Mouse (Mus musculus) midbrain, postnatal 0 days (tissue): ENCODE results near the gene Tmtc4. TPM values are rescaled to one million over a fixed set of nuclear protein-coding genes. Genes with fewer than 3 reads are reported as not detected.

Experiments
- ATAC-seq: fragments of 200-750 bp; cut with Nextera tagmentation; 2 replicates; pipeline ENCODE4 v1.8.0; 2017; ENCODE audit warnings: moderate number of reproducible peaks, mild to moderate bottlenecking, moderate TSS enrichment, moderate library complexity; ENCODE audit not compliant: low FRiP score
- DNase-seq: peaks from one replicate; pipeline ENCODE4 v3.0.0-alpha.2; 2015; ENCODE audit warnings: low spot score
- H3K27ac ChIP-seq: fragments of 300-500 bp; sonication (generic); 2 replicates; pipeline ENCODE4 v1.5.1; 2014; ENCODE audit warnings: low read depth, mild to moderate bottlenecking, low read length, mixed read lengths
- H3K27me3 ChIP-seq: fragments of 300-500 bp; sonication (generic); 2 replicates; pipeline ENCODE4 v1.6.1; 2014; ENCODE audit warnings: low read length, control low read depth, mixed read lengths; ENCODE audit not compliant: insufficient read depth
- H3K36me3 ChIP-seq: fragments of 300-500 bp; sonication (generic); 2 replicates; pipeline ENCODE4 v1.6.1; 2014; ENCODE audit warnings: low read length, control low read depth, mixed read lengths; ENCODE audit not compliant: insufficient read depth
- H3K4me1 ChIP-seq: fragments of 300-500 bp; sonication (generic); 2 replicates; pipeline ENCODE4 v1.6.1; 2014; ENCODE audit warnings: mild to moderate bottlenecking, control low read depth, antibody characterized with exemption, low read length, mixed read lengths; ENCODE audit not compliant: insufficient read depth
- H3K4me2 ChIP-seq: fragments of 300-500 bp; sonication (generic); 2 replicates; pipeline ENCODE4 v1.6.1; 2014; ENCODE audit warnings: low read depth, mild to moderate bottlenecking, low read length, mixed read lengths; ENCODE audit not compliant: poor library complexity, severe bottlenecking
- H3K4me3 ChIP-seq: fragments of 300-500 bp; sonication (generic); 2 replicates; pipeline ENCODE4 v1.5.1; 2014; ENCODE audit warnings: low read depth, mild to moderate bottlenecking, low read length, moderate library complexity
- H3K9ac ChIP-seq: fragments of 300-500 bp; sonication (generic); replicated peaks from 2 replicates; pipeline ENCODE4 v1.6.1; 2014; ENCODE audit warnings: mild to moderate bottlenecking, low read length, moderate library complexity, mixed read lengths; ENCODE audit not compliant: poor library complexity, severe bottlenecking
- H3K9me3 ChIP-seq: fragments of 300-500 bp; sonication (generic); 2 replicates; pipeline ENCODE4 v1.6.1; 2016; ENCODE audit warnings: low read length, control low read depth
- CTCF ChIP-seq: IDR thresholded peaks from 2 replicates; pipeline ENCODE4 v1.5.1; 2016; ENCODE audit warnings: antibody characterized with exemption, mild to moderate bottlenecking
- WGBS: fragments of 180-500 bp; shearing (Covaris S2); extraction: QIAGEN DNeasy Blood & Tissue Kit; methylation state at CpG from one replicate; pipeline ENCODE4 v1.1.7; 2014; 5-methylcytosine and 5-hydroxymethylcytosine counted together
- polyA plus RNA-seq: library from polyadenylated mRNA; unstranded; fragments of >200 nt; fragmentation: Nextera tagmentation; extraction: Ambion mirVana; gene quantifications from 2 replicates; pipeline ENCODE4 v1.2.1, GENCODE M21; 2015
- total RNA-seq: library from RNA; depleted of rRNA; stranded (reverse); fragments of >200 nt; gene quantifications from 2 replicates; pipeline ENCODE4 v1.2.3, GENCODE M21; 2014

The Tmtc4 gene
- total and polyA plus RNA-seq, 2 experiments from 2014 or later = 32.9 to 79.5 TPM

DNA sequence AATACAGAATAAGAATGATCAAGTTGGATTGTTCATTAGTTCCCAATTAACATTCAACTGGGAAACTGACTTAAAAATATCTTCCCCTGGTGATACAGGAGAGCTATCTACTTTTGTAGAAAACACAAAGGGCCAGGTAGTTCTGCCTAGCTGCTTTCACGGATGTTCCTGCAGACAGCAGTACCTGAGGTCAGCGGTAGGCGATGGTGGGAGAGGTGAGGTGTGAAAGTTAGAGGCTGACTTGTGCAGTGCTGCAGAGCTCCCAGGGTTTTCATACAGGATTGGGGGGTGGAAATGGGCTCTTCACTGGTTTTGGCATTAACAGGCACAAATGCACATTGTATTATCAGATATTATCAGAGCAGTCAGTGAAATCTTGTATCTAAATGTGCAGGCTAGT is 106.0 kb downstream of the Tmtc4 start:
- ATAC-seq = no peak
- TF ChIP-seq CTCF = no peak
- no peak overlapping the region for H3K9ac ChIP-seq
- H3K27ac ChIP-seq = no peak overlapping the region
- no peaks in the 10 kb centered on the region for H3K9me3 ChIP-seq
- H3K4me3 ChIP-seq = no peak overlapping the region
- no peaks in the 10 kb centered on the region for H3K36me3 ChIP-seq
- 0 out of 2 replicates have a peak, but pooled peaks cover 7% of the 10 kb centered on the region for H3K4me1 ChIP-seq
- DNase-seq = no peak
- no peaks in the 10 kb centered on the region for H3K27me3 ChIP-seq
- 92% methylated on average over 3 of the region's 3 CpGs for WGBS
- no peak overlapping the region for H3K4me2 ChIP-seq

DNA sequence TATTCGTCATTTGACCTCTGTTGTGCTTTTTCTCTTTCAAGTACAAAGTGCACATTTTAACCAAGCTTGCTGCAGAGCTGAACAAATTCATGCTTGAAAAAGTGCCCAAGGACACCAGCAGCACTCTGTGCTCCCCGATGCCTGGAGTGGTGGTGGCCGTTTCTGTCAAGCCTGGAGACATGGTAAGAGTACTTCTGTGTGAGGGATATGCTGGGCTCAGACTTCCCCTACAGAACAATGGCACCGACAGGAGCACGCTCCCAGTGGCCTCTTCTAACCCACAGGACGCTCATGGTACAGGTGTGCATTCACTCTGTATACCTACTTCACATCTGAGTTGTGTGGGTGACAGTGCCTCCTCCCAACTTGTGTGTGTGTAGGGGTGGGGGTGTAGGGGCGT is 107.1 kb downstream of the Tmtc4 start:
- no peak overlapping the region for H3K4me2 ChIP-seq
- H3K4me1 ChIP-seq = no peaks in the 10 kb centered on the region
- H3K36me3 ChIP-seq = no peaks in the 10 kb centered on the region
- no peak overlapping the region for H3K9ac ChIP-seq
- ATAC-seq (no peak), DNase-seq (no peak)
- no peaks in the 10 kb centered on the region for H3K27me3 ChIP-seq
- H3K4me3 ChIP-seq = no peak overlapping the region
- H3K27ac ChIP-seq = no peak overlapping the region
- WGBS = 58% methylated on average over 7 of the region's 7 CpGs
- no peak for TF ChIP-seq CTCF
- no peaks in the 10 kb centered on the region for H3K9me3 ChIP-seq

DNA sequence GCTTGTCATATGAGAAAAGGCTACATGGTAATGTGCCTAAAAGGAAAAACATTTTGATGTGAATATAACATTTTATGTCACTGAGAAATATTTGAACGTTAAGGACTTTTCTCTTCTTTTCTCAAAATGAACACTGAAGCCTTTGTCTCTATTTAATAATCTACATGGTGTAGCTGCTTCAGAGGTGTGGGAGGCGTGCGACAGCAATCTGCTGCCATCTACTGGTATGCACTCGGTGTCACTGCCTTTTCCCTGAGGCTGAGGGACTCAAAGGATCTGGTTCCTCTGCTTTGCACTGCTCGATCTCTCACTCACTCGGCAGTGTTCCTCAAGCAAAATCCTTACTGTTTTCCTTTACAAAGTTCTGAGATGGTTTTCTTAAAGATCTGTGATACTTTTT is 107.7 kb downstream of the Tmtc4 start:
- DNase-seq = peak; percentile 93
- Histone ChIP-seq H3K27me3 (no peaks in the 10 kb centered on the region), H3K4me2 (no peak overlapping the region), H3K4me3 (no peak overlapping the region), H3K9ac (no peak overlapping the region), H3K27ac (no peak overlapping the region), H3K9me3 (no peaks in the 10 kb centered on the region), H3K4me1 (no peaks in the 10 kb centered on the region), H3K36me3 (no peaks in the 10 kb centered on the region)
- WGBS = 1% methylated on average over 6 of the region's 6 CpGs
- peak; percentile 99 for TF ChIP-seq CTCF
- peak; percentile 90 for ATAC-seq

DNA sequence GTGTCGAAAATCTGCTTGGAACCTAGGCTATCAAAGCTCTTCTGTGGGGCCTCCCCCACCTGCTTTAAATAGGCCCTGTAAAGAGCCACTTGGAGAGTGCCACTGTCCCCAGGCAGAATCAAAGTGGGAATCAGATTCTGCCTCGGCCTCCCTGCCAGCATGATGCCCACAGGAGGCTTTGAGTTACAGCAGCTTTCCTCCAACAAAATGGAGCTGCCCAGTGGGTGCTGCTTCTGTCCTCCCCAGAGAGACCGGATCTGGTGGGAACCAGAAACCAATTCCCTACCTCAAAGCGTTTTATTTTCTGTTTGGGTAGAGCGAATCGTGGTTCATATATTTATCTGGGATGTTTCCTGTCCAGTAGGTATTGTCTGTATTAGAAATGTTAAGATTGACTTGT is 108.2 kb downstream of the Tmtc4 start:
- DNase-seq (no peak), ATAC-seq (0 out of 2 replicates have a peak, but pooled peaks have one; percentile 28)
- H3K9ac ChIP-seq = no peak overlapping the region
- H3K4me3 ChIP-seq = no peak overlapping the region
- peak overlapping the region; percentile 55 for H3K27ac ChIP-seq
- TF ChIP-seq CTCF = no peak
- no peaks in the 10 kb centered on the region for H3K27me3 ChIP-seq
- H3K36me3 ChIP-seq = no peaks in the 10 kb centered on the region
- no peaks in the 10 kb centered on the region for H3K4me1 ChIP-seq
- no peak overlapping the region for H3K4me2 ChIP-seq
- WGBS = 37% methylated on average over 6 of the region's 6 CpGs
- H3K9me3 ChIP-seq = no peaks in the 10 kb centered on the region

DNA sequence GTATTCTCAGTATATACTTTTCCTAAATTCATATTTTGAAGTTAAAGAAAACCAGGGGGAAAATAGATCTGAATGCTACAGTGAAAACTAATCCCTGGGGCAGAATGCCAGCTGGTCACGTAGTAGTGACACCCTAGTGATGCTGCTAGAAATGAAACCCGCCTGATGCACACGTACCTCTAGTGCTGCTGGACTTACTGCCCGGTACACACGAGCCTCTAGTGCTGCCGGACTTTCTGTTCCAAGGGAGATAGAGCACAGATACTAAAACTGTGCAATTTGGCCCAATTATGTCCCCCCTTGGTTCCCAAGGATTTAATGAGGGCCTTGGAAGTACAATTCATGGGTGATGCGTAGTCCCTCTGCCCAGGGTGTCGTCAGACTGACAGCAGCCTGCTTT is 108.8 kb downstream of the Tmtc4 start:
- Histone ChIP-seq H3K4me1 (no peaks in the 10 kb centered on the region; the same call in 1 of the 2 replicates), H3K9me3 (no peaks in the 10 kb centered on the region), H3K9ac (no peak overlapping the region), H3K4me2 (no peak overlapping the region), H3K27ac (0 out of 2 replicates have a peak overlapping the region, but pooled peaks have one; percentile 55), H3K4me3 (no peak overlapping the region), H3K36me3 (no peaks in the 10 kb centered on the region), H3K27me3 (no peaks in the 10 kb centered on the region)
- ATAC-seq = no peak
- 54% methylated on average over 8 of the region's 8 CpGs for WGBS
- DNase-seq = peak; percentile 31
- no peak for TF ChIP-seq CTCF

DNA sequence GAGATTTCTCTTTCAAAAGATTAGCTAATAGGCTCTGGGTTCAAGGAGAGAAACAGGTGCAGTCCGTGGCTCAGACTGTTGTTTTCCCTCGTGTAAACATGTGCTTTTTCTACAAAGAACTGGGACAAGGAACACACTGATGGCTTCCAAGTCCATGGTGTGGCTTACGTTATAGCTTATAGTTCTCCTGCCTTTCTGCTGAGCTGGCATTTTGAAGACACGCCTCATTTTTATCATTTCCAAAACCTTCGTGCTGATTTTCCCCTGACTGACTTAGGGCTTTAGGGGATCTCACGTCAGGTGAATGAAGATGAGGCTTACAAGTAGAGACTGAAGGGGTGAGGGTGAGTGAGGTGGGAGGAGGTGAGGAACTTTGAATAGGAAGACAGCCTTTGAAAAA is 111.2 kb downstream of the Tmtc4 start:
- TF ChIP-seq CTCF = no peak
- H3K27me3 ChIP-seq = no peaks in the 10 kb centered on the region

More for the DNA sequence above, 111.2 kb downstream of the Tmtc4 start:
- Histone ChIP-seq H3K27ac (no peak overlapping the region), H3K9me3 (no peaks in the 10 kb centered on the region), H3K36me3 (no peaks in the 10 kb centered on the region), H3K9ac (no peak overlapping the region), H3K4me1 (no peaks in the 10 kb centered on the region; the same call in 1 of the 2 replicates), H3K4me2 (no peak overlapping the region), H3K4me3 (no peak overlapping the region)
- DNase-seq (no peak), ATAC-seq (no peak)
- WGBS = 76% methylated on average over 6 of the region's 6 CpGs
